8 mouse cellular contexts compared by ENCODE assay signal in the genomic region with DNA sequence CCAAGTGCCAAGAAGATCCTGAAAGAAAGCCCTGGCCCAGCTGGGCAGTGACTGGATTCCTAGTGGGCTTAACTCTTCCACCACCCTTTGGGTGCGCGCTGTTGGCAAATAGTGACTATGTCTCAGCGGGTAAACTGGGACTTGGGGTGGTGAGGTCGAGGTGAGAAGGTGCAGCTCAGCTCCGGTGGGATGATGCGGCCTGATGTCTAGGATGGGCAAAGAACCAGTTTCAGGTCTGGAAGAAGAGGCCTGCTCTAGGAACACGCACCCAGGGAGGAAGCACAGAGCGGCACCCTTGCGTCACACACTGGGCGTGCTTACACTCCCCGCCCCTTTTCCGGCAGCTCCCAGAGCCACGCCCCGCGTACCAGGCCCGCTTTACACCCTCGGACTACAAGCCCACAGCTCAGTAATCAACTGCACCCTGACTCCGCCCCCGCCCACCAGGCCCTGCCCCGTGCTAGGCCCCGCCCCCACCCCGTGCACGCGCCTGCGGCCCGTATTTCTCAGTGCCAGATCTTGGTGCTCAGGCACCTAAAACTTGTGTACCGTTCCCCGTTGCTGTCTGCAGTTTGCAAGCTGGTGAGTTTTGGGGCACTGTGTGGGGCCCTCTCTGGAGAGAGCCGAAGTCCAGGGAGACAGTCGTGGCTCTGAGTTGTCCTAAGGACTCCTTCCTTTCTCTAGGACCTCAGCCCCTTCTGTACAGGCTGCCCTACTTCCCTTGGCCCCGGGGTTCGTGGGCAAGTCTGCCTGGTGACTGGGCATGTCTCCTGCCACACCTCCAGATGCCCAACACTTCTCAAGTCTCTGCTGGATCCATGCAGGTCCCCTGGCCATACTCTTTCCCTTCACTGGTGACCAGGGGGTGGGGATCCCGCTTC. TPM values are rescaled to one million over a fixed set of nuclear protein-coding genes. Genes with fewer than 3 reads are reported as not detected.
DNase-seq lines count a peak whose midpoint lies in the region; ATAC-seq and TF ChIP-seq lines count a peak whose summit lies in the region.

A gene (plus strand): TSS at position 509 of the 881 bp plus-strand sequence.

- WGBS in bone marrow, adult 2 months: 9% methylated on average over 33 of the region's 33 CpGs
- 15% methylated on average over 24 of the region's 33 CpGs for WGBS in embryonic facial prominence, embryonic 14.5 days
- 12% methylated on average over 33 of the region's 33 CpGs for WGBS in limb, embryonic 10.5 days
- WGBS in midbrain, embryonic 12.5 days: 12% methylated on average over 33 of the region's 33 CpGs

- no peaks in the 10 kb centered on the region for H3K36me3 ChIP-seq in embryonic facial prominence, embryonic 14.5 days (ENCODE audit: control insufficient read depth, insufficient read depth, low read length)
- H3K36me3 ChIP-seq in limb, embryonic 10.5 days: no peaks in the 10 kb centered on the region
- no peaks in the 10 kb centered on the region for H3K36me3 ChIP-seq in midbrain, embryonic 12.5 days

- H3K9ac ChIP-seq in embryonic facial prominence, embryonic 14.5 days (ENCODE audit: low read depth, low read length): peak within 1 kb of the TSS; percentile 64
- peak within 1 kb of the TSS; percentile 53 for H3K9ac ChIP-seq in midbrain, embryonic 12.5 days (replicated peaks)

- TF ChIP-seq POLR2A in bone marrow, adult 2 months (IDR thresholded peaks at IDR 0.05; ENCODE audit: borderline replicate concordance, control insufficient read depth, low read depth, low read length): 0 out of 2 replicates have a peak, but pooled peaks have one; percentile 39

- peak within 1 kb of the TSS; percentile 67 for H3K4me2 ChIP-seq in embryonic facial prominence, embryonic 14.5 days (ENCODE audit: low read depth, low read length)
- H3K4me2 ChIP-seq in midbrain, embryonic 12.5 days (replicated peaks): peak within 1 kb of the TSS; percentile 55

- peak within 1 kb of the TSS; percentile 33 for H3K4me3 ChIP-seq in bone marrow, adult 2 months (replicated peaks; ENCODE audit: control insufficient read depth, low read depth, low read length)
- H3K4me3 ChIP-seq in embryonic facial prominence, embryonic 14.5 days (ENCODE audit: low read depth, low read length): peak within 1 kb of the TSS; percentile 39
- H3K4me3 ChIP-seq in limb, embryonic 10.5 days: peak within 1 kb of the TSS; percentile 51
- peak within 1 kb of the TSS; percentile 33 for H3K4me3 ChIP-seq in midbrain, embryonic 12.5 days

- H3K4me1 ChIP-seq in bone marrow, adult 2 months (ENCODE audit: control insufficient read depth, insufficient read depth, low read length): no peaks in the 10 kb centered on the region
- peaks cover 9% of the 10 kb centered on the region for H3K4me1 ChIP-seq in embryonic facial prominence, embryonic 14.5 days (ENCODE audit: control insufficient read depth, insufficient read depth, low read length)
- H3K4me1 ChIP-seq in limb, embryonic 10.5 days: peaks cover 28% of the 10 kb centered on the region
- peaks cover 7% of the 10 kb centered on the region for H3K4me1 ChIP-seq in midbrain, embryonic 12.5 days

- TF ChIP-seq CTCF in bone marrow, adult 2 months (IDR thresholded peaks at IDR 0.05; ENCODE audit: control insufficient read depth, insufficient read depth, low read length): no peak

- no peak within 1 kb of the TSS for H3K27ac ChIP-seq in bone marrow, adult 2 months (ENCODE audit: control insufficient read depth, insufficient read depth, low read depth, low read length, poor library complexity)
- peak within 1 kb of the TSS; percentile 65 for H3K27ac ChIP-seq in embryonic facial prominence, embryonic 14.5 days (replicated peaks; ENCODE audit: low read depth, low read length)
- H3K27ac ChIP-seq in limb, embryonic 10.5 days: peak within 1 kb of the TSS; percentile 85
- H3K27ac ChIP-seq in midbrain, embryonic 12.5 days (replicated peaks): no peak within 1 kb of the TSS

- H3K9me3 ChIP-seq in embryonic facial prominence, embryonic 14.5 days (ENCODE audit: control insufficient read depth, low read length): no peaks in the 10 kb centered on the region
- H3K9me3 ChIP-seq in limb, embryonic 10.5 days (replicated peaks): no peaks in the 10 kb centered on the region
- no peaks in the 10 kb centered on the region for H3K9me3 ChIP-seq in midbrain, embryonic 12.5 days

- peak; percentile 100 for ATAC-seq in embryonic facial prominence, embryonic 14.5 days (ENCODE audit: low read depth)
- peak; percentile 99 for ATAC-seq in midbrain, embryonic 12.5 days (ENCODE audit: low FRiP score, low read depth)

- no peaks in the 10 kb centered on the region for H3K27me3 ChIP-seq in embryonic facial prominence, embryonic 14.5 days (replicated peaks; ENCODE audit: control insufficient read depth, insufficient read depth, low read length)
- H3K27me3 ChIP-seq in limb, embryonic 10.5 days (ENCODE audit: low read depth, poor library complexity, severe bottlenecking): no peaks in the 10 kb centered on the region
- H3K27me3 ChIP-seq in midbrain, embryonic 12.5 days: 0 out of 2 replicates have a peak, but pooled peaks cover 2% of the 10 kb centered on the region

- peak; percentile 98 for DNase-seq in embryonic facial prominence, embryonic 14.5 days (ENCODE audit: low spot score)
- peak; percentile 93 to 98 for DNase-seq in heart, adult 18-20 months
- DNase-seq in kidney, adult 18-20 months: peak; percentile 91
- DNase-seq in limb, embryonic 10.5 days (ENCODE audit: low spot score): peak; percentile 94
- peak; percentile 89 for DNase-seq in skeletal muscle tissue, adult 2 months (ENCODE audit: low read depth, low spot score)
- no peak for DNase-seq in MN1 (ENCODE audit: low spot score)

RNA-seq across cellular contexts. Expression of the gene that starts here (rescaled TPM):
- 5.1 and 12.6 TPM in 2 replicates for polyA plus RNA-seq in bone marrow, adult 2 months (2011; ENCODE audit: insufficient read depth, insufficient read length, low replicate concordance, missing spikeins)
- polyA plus RNA-seq in embryonic facial prominence, embryonic 14.5 days (2014; fragmentation: Nextera tagmentation; extraction: Ambion mirVana): 6.5 and 6.7 TPM in 2 replicates
- total RNA-seq in heart, adult 18-20 months (2021): 1 to 10 TPM; 5.9 to 6.0 TPM
- 4.2 and 4.5 TPM in 2 replicates for polyA plus RNA-seq in limb, embryonic 10.5 days (2016; fragmentation: Nextera tagmentation; extraction: Ambion mirVana)
- 2.6 and 2.7 TPM in 2 replicates for polyA plus RNA-seq in midbrain, embryonic 12.5 days (2016; fragmentation: Nextera tagmentation; extraction: Ambion mirVana)

Comparison
In these comparisons a context has a peak if more than half of its experiments do, and no peak if none do; other contexts are left out.
1. H3K27ac ChIP-seq: peak in embryonic facial prominence, embryonic 14.5 days (single experiment) and limb, embryonic 10.5 days (single experiment); none in bone marrow, adult 2 months (single experiment) and midbrain, embryonic 12.5 days (single experiment).
2. Peak in every context shown above with its lines, with median percentiles within 50 percentile points of each other: H3K4me3 ChIP-seq.